Mouse (Mus musculus): ENCODE data around the gene Slc22a16.

The Slc22a16 gene

DNA sequence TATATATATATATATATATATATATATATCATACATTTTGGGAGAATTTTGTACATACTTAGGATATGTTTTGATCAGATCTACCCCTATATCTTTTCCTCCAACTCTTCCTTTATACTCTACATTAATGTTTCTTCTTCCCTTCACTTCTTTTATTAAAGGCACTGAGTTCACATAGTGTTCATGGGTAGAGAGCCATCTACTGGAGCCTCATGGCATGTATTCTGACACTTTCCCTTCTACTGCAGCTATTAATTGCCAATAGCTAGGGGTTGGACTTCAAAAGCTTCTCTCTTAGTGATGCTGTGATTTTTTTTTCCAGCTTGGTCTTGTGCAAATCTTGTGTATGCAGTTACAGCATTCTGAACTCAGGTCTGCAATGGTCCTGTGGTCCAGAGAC is 47.8 kb downstream of the Slc22a16 start:
- no peak for DNase-seq

DNA sequence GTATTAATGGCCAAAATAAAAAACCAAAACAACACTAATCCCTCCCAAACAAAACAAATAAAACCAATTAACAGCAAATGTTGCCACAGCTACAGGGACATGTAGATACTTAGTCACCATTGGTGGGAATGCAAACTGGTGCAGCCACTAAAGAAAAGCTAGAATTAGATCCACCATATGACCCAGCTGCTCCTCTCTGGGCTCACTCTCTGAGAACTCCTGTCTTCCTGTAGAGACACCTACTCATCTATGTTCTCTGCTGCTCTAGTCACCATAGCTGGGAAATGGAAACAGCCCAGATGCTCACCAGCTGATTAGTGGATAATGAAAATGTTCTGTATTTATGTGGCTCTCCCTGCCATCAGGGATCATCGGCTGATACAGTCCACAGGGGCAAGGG is 49.6 kb downstream of the Slc22a16 start:
- no peak for DNase-seq

DNA sequence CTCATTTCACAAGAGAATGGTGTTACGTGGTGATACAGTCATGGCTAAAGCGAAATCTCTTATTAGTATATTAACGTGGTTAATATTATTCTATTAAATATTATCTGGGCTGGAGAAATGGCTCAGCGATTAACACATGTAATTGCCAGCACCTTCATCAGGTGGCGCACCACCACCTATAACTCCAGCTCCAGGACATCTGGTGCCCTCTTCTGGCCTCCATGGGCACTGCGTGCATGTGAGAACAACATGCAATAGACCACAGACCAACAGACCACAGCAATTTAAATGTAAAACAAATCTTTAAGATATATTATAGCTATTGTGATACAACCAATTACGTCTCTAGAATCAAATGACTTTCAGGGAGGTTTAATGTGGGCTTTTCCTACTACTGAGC is 59.0 kb downstream of the Slc22a16 start:
- peak; percentile 81 for DNase-seq

DNA sequence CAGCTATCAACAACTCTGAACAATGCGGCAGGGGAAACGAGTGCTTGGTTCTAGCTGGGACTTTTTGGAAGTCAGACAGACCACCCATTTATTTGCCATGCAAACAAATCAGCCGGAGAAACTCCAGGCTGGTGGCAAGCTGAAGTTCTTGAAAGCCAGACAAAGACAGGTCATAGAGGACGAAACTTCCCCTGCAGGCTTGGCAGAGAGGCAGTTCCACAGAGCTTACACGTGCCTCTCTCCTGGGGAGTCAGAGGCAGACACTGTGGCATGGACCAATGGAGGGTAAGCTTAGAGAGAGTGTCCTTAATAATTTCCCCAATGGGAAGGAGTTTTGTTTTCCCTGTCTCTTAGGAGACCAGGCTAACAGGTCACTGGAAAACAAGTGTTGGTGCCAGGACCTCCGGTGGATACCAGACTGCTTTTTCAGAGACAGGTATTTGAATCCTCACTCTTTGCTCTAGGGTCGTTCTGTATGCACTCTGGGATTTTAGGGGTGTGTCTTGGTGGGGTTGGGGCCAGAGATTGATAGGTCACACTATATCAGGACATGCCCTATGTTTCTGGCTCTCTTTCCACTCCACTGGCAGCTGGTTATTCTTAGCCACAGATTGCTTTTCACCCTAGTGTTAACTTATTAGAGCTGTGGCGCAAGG is 59.6 kb downstream of the Slc22a16 start, which contains the start of gene Ddo:
Gene Ddo (plus strand): TSS at position 356 of the 656 bp plus-strand sequence.
- DNase-seq = peak; percentile 99

DNA sequence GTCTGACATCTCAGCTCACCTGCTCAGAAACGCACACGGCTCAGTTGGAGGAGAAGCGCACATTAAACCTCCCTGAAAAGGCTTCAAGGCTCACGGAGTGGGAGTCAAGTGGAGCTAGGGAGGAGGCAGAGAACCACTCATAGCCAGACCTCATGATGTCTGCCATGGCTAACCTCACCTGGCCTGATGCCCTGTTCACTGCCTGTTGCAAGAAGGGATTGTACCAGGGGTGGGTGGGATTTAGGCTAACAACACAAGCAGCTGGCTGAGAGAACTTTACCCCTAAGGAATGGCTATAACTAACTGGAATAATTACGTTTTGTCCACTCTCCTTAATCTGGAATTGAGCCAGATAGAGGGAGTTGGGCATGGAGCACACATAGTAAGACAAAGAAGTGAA is 60.3 kb downstream of the Slc22a16 start:
- DNase-seq = peak; percentile 94

DNA sequence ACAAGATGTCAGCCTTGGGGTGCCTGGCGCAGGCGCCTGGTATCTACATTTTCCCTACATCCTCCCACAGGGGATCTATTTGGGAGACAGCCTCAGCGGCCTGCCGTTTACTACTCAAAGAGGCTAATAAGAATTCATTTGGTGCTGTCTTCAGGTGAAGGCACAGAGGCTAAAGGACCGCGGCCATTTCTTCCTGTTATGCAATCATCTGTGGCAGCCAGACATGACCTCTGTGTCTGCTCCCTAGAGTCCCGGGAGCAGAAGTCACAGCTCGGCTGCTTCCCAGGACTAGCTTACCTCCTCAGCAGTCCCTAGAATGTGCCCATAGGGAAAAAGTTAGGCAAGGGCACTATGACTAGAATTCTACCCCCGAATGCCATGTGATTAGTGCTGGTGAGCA is 60.8 kb downstream of the Slc22a16 start:
- peak; percentile 93 for DNase-seq

DNA sequence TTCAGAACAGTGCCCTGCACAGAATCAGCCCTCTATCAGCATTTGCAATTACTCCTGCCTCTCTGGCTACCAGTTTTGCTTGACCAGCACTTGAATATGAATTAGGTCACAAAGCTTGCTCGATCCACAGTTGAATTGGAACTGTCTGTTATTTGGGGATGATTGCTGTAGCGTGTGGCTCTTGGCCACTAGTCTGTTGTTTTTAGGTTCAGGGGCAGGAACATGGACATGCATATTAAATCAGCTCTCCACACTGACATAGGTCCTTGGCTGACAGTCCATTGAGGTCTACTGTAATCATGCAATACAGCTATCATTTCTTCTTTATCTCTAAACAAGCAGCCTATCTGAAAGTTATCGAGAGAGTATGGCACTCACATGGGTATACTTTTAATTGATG is 62.0 kb downstream of the Slc22a16 start:
- no peak for DNase-seq

DNA sequence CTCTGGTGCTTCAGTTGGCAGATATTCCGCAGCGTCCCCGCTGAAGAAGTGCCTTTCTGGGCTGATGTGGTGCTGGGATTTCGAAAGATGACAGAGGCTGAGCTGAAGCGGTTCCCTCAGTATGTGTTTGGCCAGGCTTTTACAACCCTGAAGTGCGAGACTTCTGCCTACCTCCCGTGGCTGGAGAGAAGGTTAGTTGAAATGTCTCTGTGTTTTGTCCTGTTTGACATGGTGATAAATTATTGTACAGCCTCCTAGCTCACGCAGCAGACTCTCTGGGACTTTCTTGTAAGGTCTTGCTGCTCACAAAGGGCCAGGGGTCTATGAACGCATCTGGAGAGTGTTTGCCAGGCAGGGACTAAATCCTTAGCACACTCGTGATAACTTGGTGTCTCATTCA is 67.2 kb downstream of the Slc22a16 start:
- DNase-seq = no peak

DNA sequence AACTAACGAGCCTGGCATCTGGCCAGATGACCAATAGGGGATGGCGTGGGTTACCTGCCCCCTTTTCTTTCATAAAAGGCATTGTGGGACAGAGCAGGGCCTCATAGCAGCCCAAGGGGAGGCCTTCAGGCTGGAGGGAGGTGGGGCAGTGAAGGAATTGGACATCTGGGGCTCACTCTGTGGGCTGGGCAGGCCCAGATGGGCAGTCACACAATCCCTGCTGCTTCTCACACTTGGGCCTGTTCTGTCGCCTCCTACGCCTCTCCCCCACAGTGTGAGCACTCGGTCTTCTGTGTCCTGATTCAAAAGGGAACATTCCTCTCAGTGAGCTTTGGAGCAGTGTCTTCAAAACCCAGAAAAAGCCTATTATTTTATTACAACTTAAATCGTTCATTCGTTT is 68.1 kb downstream of the Slc22a16 start:
- DNase-seq = peak; percentile 92

DNA sequence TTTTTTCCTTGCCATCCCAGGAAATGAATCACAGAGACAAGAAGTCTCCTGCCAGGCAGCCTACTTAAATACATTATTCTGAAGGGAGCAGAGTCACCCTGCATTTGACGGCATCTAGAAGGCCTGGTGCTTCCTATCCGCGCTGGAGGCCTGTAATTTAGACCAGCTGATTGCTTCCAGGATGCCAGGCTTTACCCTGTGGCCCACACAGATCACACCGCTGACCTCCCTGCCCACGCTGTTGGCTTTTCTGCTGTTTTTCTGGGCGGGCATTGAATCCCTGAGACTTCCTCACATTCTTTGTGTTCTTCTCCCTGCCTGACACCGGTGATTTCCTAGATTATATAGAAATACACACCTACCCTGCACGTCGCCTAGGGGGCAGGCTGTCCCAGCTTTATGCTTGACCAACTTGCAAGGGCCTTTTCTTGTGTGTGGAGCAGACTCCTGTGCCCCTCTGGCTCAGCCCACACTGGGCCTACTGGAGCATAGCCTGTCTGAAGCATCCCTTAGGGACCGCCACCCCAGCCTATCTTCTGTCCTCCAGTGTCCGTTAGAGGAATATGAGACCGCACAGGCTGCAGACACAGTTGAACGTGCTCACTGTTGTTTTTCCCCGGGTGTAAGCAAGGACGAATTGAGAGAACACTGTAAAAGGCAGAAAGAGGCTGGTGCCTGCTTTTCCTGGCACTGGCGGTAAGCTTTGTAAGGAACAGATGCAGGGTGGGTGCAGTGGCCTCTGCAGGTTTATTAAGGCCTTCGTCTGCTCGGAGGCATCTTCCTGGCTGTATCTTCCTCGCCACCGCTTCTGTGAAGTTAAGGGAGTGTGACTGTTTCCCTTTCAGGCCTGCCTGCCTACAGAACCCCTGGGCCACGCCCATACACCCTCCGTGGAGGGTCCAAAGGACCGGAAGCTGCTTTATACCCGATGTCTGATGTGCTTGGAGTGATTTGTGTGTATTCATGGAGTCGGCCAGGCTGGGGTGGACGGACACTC is 69.0 kb downstream of the Slc22a16 start:
- peak; percentile 87 for DNase-seq

DNA sequence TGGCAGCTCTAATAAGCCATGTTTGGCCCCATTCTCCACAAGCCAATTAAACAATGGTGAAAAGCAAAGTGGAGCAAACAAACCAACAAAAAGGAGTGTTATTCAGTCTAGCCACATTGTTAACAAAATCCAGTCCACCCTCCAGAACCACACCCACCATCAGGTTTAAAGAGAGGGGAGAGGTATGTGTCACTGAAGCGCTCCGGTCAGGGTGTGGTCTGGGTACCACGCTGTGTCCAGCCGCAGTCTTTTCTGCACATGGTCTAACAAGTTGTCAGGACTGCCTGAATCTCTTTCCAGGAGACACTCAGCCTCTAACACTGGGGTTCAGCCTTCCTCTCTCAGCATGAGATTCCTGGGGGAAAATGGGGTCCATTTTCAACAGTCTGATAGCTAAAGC is 70.3 kb downstream of the Slc22a16 start:
- DNase-seq = no peak

DNA sequence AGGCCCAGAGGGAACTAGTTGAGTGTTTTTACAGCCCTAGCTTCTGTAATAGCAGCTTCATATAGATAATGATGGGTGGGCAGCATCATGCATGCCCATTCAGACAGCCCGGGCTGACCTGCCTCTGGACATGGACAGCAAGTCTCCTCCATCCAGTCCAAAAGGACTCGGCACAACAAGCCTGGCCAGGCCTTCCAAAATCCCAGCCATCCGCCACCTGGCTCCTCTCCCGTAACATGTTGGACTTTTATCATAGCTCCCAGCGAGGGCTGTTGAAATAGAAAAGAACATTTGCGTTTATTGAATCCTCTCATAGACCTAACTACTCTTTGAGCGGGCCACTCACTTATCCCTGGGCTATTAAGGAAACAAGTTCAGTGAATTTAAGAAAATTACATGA is 71.8 kb downstream of the Slc22a16 start:
- peak; percentile 93 for DNase-seq

DNA sequence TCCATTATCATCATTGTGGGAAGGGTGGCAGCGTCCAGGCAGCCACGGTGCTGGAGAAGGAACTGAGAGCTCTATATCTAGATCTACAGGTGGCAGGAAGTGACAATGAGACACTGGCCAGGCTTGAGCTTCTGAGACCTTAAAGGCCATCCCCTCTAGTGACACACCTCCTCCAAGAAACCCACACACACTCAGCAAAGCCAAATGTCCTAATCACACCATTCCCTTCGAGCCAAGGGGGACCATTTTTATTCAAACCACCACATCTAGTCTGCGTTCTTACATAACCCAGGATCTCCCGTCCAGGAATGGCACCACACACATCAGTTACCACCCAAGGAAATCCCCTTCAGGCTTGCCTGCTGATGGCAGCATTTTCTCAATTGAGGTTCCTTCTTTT is 73.0 kb downstream of the Slc22a16 start:
- DNase-seq = peak; percentile 74

DNA sequence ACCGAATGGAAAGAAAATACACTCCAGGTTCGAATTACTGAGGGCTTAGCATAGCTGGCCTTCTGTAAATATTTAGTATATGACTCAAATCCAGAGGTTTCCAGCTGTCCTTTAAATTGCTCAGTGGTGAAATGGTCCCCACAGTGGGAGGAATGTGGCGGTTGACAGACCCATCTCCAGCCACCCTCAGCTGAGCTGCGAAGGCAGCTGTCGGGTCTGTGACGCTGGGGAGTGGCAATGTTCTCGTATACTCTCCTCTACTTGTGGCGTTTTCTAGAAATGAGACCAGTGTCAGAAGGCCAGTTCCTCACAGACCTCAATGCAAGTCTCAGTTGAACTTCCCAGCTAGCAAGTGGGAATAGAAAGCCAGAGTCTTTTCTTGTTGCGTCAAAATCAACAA is 74.3 kb downstream of the Slc22a16 start:
- no peak for DNase-seq

DNA sequence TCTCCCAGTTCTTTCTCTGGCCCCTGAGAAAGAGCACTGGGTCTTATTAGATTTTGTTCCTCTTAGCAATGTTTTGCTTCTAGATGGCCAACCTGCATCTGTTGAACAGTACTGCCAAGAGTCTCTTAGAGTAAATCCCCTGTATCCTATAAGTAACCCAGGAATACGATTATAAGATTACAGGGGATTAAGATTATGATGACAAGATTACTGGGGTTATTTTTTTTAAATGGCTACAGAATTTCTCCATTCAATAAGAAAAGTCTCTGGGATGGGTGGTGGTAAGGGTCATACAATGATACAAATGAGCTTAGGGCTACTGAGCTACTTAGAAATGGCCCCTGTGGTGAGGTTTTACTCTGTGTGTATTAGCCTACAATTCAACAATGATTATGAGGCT is 75.2 kb downstream of the Slc22a16 start:
- DNase-seq = no peak

DNA sequence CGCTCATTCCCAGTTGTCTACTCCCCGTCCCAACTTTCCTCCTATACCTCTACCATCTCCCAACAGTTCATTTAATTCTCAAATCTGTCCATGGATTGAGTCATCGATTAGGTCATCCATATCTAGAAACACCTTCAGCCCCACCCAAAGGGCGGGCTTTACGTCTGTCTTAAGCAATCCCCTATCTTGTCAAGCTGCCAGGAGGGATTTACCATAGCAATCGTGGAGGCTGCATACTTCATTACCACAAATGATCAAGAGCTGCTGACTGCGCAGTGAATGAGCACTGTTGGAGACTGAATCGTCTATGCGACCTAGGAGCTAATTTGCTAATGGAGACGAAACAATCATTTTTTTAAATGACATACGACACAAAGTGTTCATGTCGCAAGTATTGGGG is 78.6 kb downstream of the Slc22a16 start:
- peak; percentile 73 for DNase-seq

DNA sequence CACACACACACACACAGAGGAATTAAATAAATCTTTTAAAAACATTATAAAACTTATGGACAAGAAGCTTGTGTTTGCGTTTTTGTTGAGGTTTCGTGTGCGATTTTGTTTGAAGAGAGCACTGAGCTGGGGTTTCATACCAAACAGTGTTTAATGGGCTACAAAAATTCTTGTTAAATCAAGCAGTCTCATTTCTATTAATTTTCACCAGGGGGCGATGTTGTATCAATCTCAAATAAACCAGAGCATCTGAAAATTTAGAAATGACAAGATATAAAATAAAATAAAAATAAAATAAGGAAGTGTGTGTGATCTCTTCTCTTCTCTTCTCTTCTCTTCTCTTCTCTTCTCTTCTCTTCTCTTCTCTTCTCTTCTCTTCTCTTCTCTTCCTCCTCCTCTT is 79.5 kb downstream of the Slc22a16 start:
- DNase-seq = no peak

DNA sequence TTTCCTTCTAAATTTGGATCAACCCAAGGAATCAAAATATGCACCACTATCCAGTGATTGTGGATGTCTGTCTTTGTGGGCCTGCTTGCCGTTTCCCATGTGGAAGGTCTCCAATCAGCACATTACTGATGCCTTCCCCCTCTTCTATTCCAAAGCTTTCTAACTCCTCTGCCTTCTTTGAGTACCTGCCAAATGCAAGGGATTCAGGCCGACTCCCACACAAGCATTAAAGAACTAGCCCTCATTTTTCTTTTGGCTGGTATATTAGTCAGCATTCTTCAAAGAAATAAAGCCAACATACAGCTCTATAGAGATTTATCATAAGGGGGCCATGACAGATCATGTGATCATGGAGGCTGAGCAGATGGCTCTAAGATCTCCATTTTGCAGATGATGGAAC is 81.5 kb downstream of the Slc22a16 start:
- DNase-seq = peak; percentile 61

Measured in heart, adult 11 months (tissue).